Mouse (Mus musculus) midbrain, embryonic 16.5 days (tissue): ENCODE results near the gene Scp2. TPM values are rescaled to one million over a fixed set of nuclear protein-coding genes. Genes with fewer than 3 reads are reported as not detected.

Experiments
- ATAC-seq: fragments of 200-750 bp; cut with Nextera tagmentation; 2 replicates; pipeline ENCODE4 v1.8.0; 2017; ENCODE audit warnings: moderate TSS enrichment
- H3K27ac ChIP-seq: fragments of 300-500 bp; sonication (generic); 2 replicates; pipeline ENCODE4 v1.5.1; 2014; ENCODE audit warnings: mild to moderate bottlenecking, low read length, mixed read lengths
- H3K27me3 ChIP-seq: fragments of 300-500 bp; sonication (generic); 2 replicates; pipeline ENCODE4 v1.6.1; 2014; ENCODE audit warnings: low read depth, low read length, mixed read lengths; ENCODE audit not compliant: control insufficient read depth, insufficient read depth
- H3K36me3 ChIP-seq: fragments of 300-500 bp; sonication (generic); 2 replicates; pipeline ENCODE4 v1.6.1; 2014; ENCODE audit warnings: mild to moderate bottlenecking, low read length, moderate library complexity, mixed read lengths; ENCODE audit not compliant: control insufficient read depth, insufficient read depth
- H3K4me1 ChIP-seq: fragments of 300-500 bp; sonication (generic); 2 replicates; pipeline ENCODE4 v1.6.1; 2014; ENCODE audit warnings: mild to moderate bottlenecking, low read length, mixed read lengths; ENCODE audit not compliant: control insufficient read depth, insufficient read depth
- H3K4me2 ChIP-seq: fragments of 300-500 bp; sonication (generic); 2 replicates; pipeline ENCODE4 v1.6.1; 2014; ENCODE audit warnings: mild to moderate bottlenecking, low read length, mixed read lengths
- H3K4me3 ChIP-seq: fragments of 300-500 bp; sonication (generic); 2 replicates; pipeline ENCODE4 v1.5.1; 2014; ENCODE audit warnings: low read depth, mild to moderate bottlenecking, low read length, moderate library complexity, mixed read lengths
- H3K9ac ChIP-seq: fragments of 300-500 bp; sonication (generic); 2 replicates; pipeline ENCODE4 v1.6.1; 2014; ENCODE audit warnings: low read depth, low read length, mixed read lengths
- H3K9me3 ChIP-seq: fragments of 300-500 bp; sonication (generic); replicated peaks from 2 replicates; pipeline ENCODE4 v1.6.1; 2014; ENCODE audit warnings: mild to moderate bottlenecking, low read length, mixed read lengths; ENCODE audit not compliant: control insufficient read depth, poor library complexity, severe bottlenecking
- WGBS: fragments of 180-500 bp; shearing (Covaris S2); extraction: QIAGEN DNeasy Blood & Tissue Kit; methylation state at CpG from one replicate; pipeline ENCODE4 v1.1.7; 2014; 5-methylcytosine and 5-hydroxymethylcytosine counted together
- polyA plus RNA-seq: library from polyadenylated mRNA; unstranded; fragments of >200 nt; fragmentation: Nextera tagmentation; extraction: Ambion mirVana; gene quantifications from 2 replicates; pipeline ENCODE4 v1.2.1, GENCODE M21; 2015

Gene Scp2
- polyA plus RNA-seq, 1 experiment from 2014 or later: 200 TPM

DNA sequence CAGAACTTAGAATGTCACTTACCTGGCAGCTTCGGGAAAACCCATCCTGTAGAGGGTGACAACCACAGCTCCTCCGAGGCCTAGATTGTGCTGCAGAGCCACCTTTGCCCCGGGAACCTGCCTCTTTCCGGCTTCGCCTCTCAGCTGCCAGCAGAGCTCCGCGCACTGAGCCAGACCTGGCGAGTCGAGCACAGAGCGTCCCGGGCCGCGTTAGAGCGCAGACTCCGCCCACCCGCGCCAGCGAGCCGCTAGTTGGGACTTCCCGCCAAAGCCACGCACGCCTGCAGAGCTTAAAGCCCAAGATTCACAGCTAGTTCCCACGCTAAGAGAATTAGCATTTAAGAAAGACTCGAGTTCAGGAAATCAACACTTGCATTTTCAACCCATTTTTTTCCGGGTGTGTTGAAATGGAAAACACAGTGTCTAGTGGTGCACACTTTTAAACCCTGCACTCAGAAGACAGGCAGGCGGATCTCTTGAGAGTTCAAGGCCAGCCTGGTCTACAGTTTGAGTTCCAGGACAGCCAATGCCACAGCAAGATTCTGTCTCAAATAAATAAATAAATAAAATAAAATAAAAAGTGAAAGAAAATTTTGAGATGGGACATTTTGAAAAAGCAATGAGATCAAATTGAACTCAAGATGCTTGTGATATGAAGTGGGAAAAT lies 73.4 kb downstream of the Scp2 start:
- no peaks in the 10 kb centered on the region for H3K36me3 ChIP-seq
- peak overlapping the region; percentile 59 for H3K9ac ChIP-seq
- H3K9me3 ChIP-seq: no peaks in the 10 kb centered on the region
- 3% methylated on average over 26 of the region's 26 CpGs for WGBS
- no peaks in the 10 kb centered on the region for H3K27me3 ChIP-seq
- peak overlapping the region; percentile 47; the same call in 1 of the 2 replicates for H3K27ac ChIP-seq
- ATAC-seq: peak; percentile 98
- H3K4me3 ChIP-seq: peak overlapping the region; percentile 50
- H3K4me2 ChIP-seq: peak overlapping the region; percentile 68
- H3K4me1 ChIP-seq: peaks cover 14% of the 10 kb centered on the region

DNA sequence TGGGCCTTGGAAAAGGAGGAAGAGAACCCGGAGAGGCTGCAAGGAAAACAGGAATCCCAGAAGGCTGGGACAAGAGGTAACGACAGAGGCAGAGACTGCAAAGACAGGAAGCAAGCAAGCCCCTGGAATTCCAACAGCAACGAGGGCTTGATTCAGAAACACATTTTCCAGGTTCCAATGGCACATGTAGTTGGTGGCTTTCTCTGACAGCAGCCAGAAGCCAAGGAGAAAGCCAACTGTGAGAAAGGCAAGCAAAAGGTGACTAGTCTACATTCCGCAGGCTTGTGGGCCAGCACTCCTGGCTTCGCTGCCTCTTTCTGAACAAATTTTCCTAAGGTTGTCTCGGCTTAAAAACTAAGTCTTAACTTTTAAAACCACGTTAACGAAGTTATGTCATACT lies 74.1 kb downstream of the Scp2 start:
- Histone ChIP-seq H3K4me2 (peak overlapping the region; percentile 68), H3K4me1 (peaks cover 14% of the 10 kb centered on the region), H3K27me3 (no peaks in the 10 kb centered on the region), H3K4me3 (peak overlapping the region; percentile 50), H3K36me3 (no peaks in the 10 kb centered on the region), H3K27ac (no peak overlapping the region), H3K9me3 (no peaks in the 10 kb centered on the region), H3K9ac (peak overlapping the region; percentile 59)
- 6% methylated on average over 8 of the region's 8 CpGs for WGBS
- no peak for ATAC-seq

DNA sequence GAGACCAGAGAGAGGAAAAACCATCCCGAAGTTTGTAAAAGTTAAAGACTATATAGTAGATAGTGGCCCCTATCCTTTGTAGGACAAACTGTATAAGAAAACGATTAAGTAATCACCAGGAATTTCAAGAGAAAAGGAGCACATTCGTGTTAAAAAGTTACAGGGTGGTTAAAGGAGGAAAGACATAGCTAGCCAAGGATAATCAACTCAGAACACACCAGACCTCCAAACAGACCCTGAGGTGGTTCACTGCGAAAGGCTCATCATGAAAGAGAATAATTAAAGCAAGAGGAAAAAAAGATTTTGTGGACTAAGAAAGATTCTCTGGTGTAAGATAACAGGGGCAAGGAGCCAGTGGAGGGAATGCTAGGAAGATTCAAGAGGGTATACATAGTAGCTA lies 74.5 kb downstream of the Scp2 start:
- Histone ChIP-seq H3K36me3 (no peaks in the 10 kb centered on the region), H3K9ac (peak overlapping the region; percentile 59), H3K4me2 (peak overlapping the region; percentile 68), H3K27me3 (no peaks in the 10 kb centered on the region), H3K27ac (no peak overlapping the region), H3K4me3 (peak overlapping the region; percentile 50), H3K9me3 (no peaks in the 10 kb centered on the region), H3K4me1 (peaks cover 14% of the 10 kb centered on the region)
- ATAC-seq: no peak
- 68% methylated on average over 4 of the region's 4 CpGs for WGBS

DNA sequence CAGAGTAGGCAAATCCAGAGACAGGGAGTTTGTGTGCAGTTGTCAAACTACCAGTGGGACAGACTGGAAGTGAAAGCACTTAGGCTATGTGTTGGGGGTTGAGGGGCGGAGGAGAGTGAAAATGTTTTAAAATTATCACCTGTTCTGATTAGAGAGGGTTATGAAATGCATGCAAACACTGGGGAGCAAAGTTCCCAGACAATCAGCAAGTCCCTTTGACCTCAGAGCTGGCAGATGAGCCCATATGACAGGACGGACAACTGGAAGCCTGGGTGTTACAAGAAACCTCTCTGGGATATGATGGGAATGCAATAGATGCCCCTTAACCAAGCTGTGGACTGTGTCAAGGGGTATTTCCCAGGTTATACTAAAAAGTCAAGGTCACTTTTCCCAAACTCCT lies 76.7 kb downstream of the Scp2 start:
- 95% methylated on average over 2 of the region's 2 CpGs for WGBS
- Histone ChIP-seq H3K27ac (no peak overlapping the region), H3K36me3 (no peaks in the 10 kb centered on the region), H3K4me1 (peaks cover 14% of the 10 kb centered on the region), H3K4me3 (no peak overlapping the region), H3K9me3 (no peaks in the 10 kb centered on the region), H3K9ac (no peak overlapping the region), H3K4me2 (no peak overlapping the region), H3K27me3 (no peaks in the 10 kb centered on the region)
- no peak for ATAC-seq

DNA sequence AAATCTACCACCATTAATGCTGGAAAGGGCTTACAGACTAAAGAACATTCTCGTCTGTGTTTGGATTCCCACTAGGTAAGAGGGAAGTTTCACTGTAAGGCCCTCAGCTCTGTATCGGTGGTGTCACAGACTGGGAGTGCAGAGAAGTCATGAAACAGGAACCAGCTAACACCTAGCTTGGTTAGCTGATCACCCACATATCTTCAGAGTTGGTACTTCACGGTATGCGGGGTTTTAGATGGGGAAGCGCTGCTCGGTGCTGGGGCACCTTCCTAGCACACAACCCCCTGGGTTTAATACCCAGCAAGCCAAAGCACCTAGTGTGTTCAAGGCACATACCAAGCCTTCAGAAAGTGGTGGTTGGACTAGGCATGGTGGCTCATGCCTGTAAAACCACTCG lies 77.5 kb downstream of the Scp2 start:
- H3K4me1 ChIP-seq: peaks cover 14% of the 10 kb centered on the region
- no peaks in the 10 kb centered on the region for H3K27me3 ChIP-seq
- H3K9ac ChIP-seq: no peak overlapping the region
- WGBS: 95% methylated on average over 7 of the region's 7 CpGs
- H3K4me2 ChIP-seq: no peak overlapping the region
- H3K9me3 ChIP-seq: no peaks in the 10 kb centered on the region
- peaks cover 3% of the 10 kb centered on the region for H3K36me3 ChIP-seq
- H3K27ac ChIP-seq: no peak overlapping the region
- no peak overlapping the region for H3K4me3 ChIP-seq
- no peak for ATAC-seq

DNA sequence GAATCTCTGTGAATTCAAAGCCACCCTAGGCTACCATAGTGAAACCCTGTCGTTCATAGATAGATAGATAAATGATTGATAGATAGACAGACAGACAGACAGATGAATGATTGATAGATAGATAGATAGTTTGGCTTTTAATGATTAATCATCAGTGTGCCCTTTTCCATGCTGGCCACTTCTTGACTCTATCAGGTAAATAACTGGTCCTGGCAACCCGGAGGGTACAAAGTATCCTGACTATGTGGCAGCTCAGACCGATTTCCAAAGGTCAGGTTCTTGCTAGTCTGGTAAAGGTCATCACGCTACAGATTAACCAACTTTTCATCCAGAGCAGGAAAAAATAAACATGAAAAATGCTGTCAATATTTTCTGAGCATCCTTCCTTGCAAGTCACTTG lies 78.2 kb downstream of the Scp2 start:
- no peak for ATAC-seq
- 93% methylated on average over 4 of the region's 4 CpGs for WGBS

DNA sequence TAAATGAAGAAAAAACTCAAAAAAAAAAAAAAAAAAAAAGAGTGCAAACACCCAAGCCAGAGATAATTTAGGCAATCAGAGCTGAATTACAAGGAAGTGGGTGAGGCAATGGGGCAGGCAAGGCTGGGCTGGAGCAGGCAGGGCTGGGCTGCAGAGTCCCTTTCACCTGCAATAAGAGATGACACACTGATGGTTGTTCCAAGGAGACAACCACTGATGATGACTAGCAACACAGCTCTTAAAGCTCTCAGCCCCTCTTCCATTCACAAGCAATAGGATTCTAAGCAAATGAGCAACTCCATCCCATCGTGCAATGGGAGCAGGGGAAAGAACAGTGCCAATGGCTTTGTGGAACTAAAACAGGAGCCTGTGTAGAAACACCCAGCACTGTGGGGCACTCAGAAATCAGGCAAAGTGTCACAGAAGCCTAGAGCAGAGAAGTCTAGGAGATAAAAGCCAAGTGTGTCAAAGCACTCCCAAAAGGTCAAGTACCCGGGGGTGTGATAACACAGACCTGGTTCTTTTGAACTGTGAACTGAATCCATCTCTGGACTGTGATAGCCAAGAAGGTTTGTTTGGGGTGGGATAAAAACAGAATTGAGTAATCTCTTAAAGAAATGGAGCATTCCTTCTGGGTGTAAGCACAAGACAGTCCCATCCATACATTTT lies 79.5 kb downstream of the Scp2 start:
- 85% methylated on average over 2 of the region's 2 CpGs for WGBS
- H3K9me3 ChIP-seq: no peaks in the 10 kb centered on the region
- no peak overlapping the region for H3K9ac ChIP-seq
- H3K4me3 ChIP-seq: no peak overlapping the region
- H3K4me1 ChIP-seq: peaks cover 10% of the 10 kb centered on the region
- peaks cover 4% of the 10 kb centered on the region for H3K36me3 ChIP-seq
- H3K27me3 ChIP-seq: no peaks in the 10 kb centered on the region
- no peak overlapping the region for H3K27ac ChIP-seq
- ATAC-seq: no peak
- no peak overlapping the region for H3K4me2 ChIP-seq

More for the DNA sequence above, 78.2 kb downstream of the Scp2 start:
- no peak overlapping the region for H3K4me3 ChIP-seq
- no peaks in the 10 kb centered on the region for H3K9me3 ChIP-seq
- peaks cover 14% of the 10 kb centered on the region for H3K4me1 ChIP-seq
- H3K4me2 ChIP-seq: no peak overlapping the region
- H3K27ac ChIP-seq: no peak overlapping the region
- no peaks in the 10 kb centered on the region for H3K27me3 ChIP-seq
- no peak overlapping the region for H3K9ac ChIP-seq
- H3K36me3 ChIP-seq: peaks cover 4% of the 10 kb centered on the region

DNA sequence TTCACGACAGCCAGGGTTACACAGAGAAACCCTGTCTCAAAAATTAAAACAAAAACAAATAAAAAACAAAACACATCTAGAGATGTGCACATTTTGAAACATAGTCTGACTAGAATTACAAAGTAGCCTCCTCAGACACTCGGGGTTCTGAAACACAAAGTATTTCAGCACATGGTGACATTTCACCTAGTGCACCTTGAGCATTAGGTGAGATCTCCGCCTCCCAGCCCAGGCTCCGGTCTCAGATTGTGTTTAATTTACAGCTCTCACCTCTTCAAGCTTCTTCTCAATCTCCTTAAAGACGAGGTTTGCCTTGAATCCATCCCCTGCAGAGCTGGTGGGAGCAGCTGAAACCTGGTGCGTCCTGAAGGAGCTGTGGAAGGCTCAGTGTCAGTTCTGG lies 81.2 kb downstream of the Scp2 start:
- Histone ChIP-seq H3K36me3 (peaks cover 7% of the 10 kb centered on the region), H3K27me3 (no peaks in the 10 kb centered on the region), H3K4me1 (no peaks in the 10 kb centered on the region), H3K9me3 (no peaks in the 10 kb centered on the region), H3K4me3 (no peak overlapping the region), H3K27ac (no peak overlapping the region), H3K9ac (no peak overlapping the region), H3K4me2 (no peak overlapping the region)
- no peak for ATAC-seq
- WGBS: 92% methylated on average over 6 of the region's 6 CpGs

DNA sequence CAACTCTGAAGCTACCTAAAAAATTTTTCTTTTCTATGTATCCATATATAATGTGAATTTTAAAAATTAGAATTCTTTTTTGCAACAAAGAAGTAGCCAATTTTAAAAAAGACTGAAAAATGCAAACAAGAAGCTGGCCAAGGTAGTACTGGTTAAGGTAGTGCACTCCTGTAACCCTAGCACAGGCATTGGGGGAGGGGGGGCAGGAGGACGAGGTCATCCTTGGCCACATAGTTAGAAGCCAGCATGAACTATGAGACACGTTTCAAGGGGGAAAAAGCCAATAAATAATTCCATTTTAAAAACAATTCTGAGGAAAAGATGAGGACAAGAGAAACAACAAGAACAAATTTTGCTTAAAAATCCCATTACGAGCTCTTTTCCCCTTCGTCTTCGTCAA lies 82.3 kb downstream of the Scp2 start:
- 95% methylated on average over 5 of the region's 5 CpGs for WGBS
- Histone ChIP-seq H3K9ac (no peak overlapping the region), H3K36me3 (peaks cover 7% of the 10 kb centered on the region), H3K4me2 (no peak overlapping the region), H3K4me3 (no peak overlapping the region), H3K4me1 (no peaks in the 10 kb centered on the region), H3K27me3 (no peaks in the 10 kb centered on the region), H3K27ac (no peak overlapping the region), H3K9me3 (no peaks in the 10 kb centered on the region)
- no peak for ATAC-seq
